Mouse (Mus musculus) monocyte, adult 2 months (primary cell): Measurements from ENCODE around the gene Jmjd8.

Source experiments
- DNase-seq, 2 experiments: peaks; one replicate each; pipeline ENCODE4 v3.0.0; 2022; ENCODE audit warnings: low spot score in 2 of 2, low read depth in 1 of 2

Jmjd8 gene

GRCm38 (mm10) chr17:25808028-25808427 is 20.6 kb upstream of the Jmjd8 start:
- DNase-seq = no peak

- DNase-seq = no peak
These were observed 19.7 kb upstream of the Jmjd8 start, which contains the start of gene Fbxl16 for GRCm38 (mm10) chr17:25808789-25809605. Gene Fbxl16 (plus strand): TSS chr17:25809085.

GRCm38 (mm10) chr17:25809606-25810340 is 18.9 kb upstream of the Jmjd8 start:
- no peak for DNase-seq

GRCm38 (mm10) chr17:25810890-25811289 is 17.8 kb upstream of the Jmjd8 start:
- DNase-seq = no peak

GRCm38 (mm10) chr17:25813471-25813870 is 15.2 kb upstream of the Jmjd8 start:
- DNase-seq = peak in 1 of 2 experiments; percentile 77

GRCm38 (mm10) chr17:25817662-25818061 is 11.0 kb upstream of the Jmjd8 start:
- DNase-seq = no peak

- no peak for DNase-seq
These were observed 9.6 kb upstream of the Jmjd8 start for GRCm38 (mm10) chr17:25818851-25819780.

- peak in 1 of 2 experiments; percentile 44 for DNase-seq
These were observed 5.2 kb upstream of the Jmjd8 start, which contains the start of gene Wdr24 for GRCm38 (mm10) chr17:25823452-25823851. Gene Wdr24 (plus strand): TSS chr17:25823627.

GRCm38 (mm10) chr17:25824362-25825142 is 4.1 kb upstream of the Jmjd8 start:
- DNase-seq = no peak

- no peak for DNase-seq
These were observed 3.4 kb upstream of the Jmjd8 start for GRCm38 (mm10) chr17:25825311-25825710.

- no peak for DNase-seq
These were observed 2.6 kb upstream of the Jmjd8 start for GRCm38 (mm10) chr17:25825984-25826570.

GRCm38 (mm10) chr17:25827011-25827410 is 1.7 kb upstream of the Jmjd8 start:
- no peak for DNase-seq

- DNase-seq = no peak
These were observed 983 bp upstream of the Jmjd8 start for GRCm38 (mm10) chr17:25827546-25828222.

- no peak for DNase-seq
These were observed 458 bp upstream of the Jmjd8 start for GRCm38 (mm10) chr17:25828223-25828594.

- no peak for DNase-seq
These were observed 921 bp downstream of the Jmjd8 start for GRCm38 (mm10) chr17:25829558-25830017.

- no peak for DNase-seq
These were observed 1.6 kb downstream of the Jmjd8 start for GRCm38 (mm10) chr17:25830200-25830753.

GRCm38 (mm10) chr17:25830806-25831431 is 2.3 kb downstream of the Jmjd8 start:
- DNase-seq = no peak

- no peak for DNase-seq
These were observed 3.0 kb downstream of the Jmjd8 start for GRCm38 (mm10) chr17:25831451-25832281.
